Mouse (Mus musculus) spleen, postnatal 10 days (tissue): Measurements from ENCODE around the gene Llcfc1.

Experiments used
- DNase-seq, 2 experiments: peaks; one replicate each; pipeline ENCODE4 v3.0.0; 2021 to 2022; ENCODE audit warnings: low spot score in 2 of 2

The Llcfc1 gene

DNA sequence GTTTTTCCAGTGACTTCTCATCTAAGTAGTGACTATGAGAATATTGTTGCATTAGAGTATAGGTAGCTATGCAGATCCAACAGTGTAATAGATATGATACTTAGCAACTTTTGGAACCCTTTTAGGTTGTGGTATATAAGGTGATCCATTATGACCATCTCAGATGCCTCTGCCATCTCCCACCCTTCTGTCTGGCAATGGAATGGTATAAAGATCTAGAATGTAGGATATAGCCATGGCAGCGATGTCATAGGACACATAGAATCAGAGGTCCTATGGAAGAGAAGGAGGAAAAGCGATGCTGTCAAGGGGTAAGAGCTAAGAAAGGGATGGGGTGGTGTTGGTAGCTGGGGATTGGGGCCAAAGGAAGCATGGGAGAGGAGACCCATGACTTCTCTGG lies at the start of gene Llcfc1:
TSS of gene Llcfc1 (plus strand) at position 301 of the 400 bp plus-strand sequence.
- DNase-seq, result no peak

DNA sequence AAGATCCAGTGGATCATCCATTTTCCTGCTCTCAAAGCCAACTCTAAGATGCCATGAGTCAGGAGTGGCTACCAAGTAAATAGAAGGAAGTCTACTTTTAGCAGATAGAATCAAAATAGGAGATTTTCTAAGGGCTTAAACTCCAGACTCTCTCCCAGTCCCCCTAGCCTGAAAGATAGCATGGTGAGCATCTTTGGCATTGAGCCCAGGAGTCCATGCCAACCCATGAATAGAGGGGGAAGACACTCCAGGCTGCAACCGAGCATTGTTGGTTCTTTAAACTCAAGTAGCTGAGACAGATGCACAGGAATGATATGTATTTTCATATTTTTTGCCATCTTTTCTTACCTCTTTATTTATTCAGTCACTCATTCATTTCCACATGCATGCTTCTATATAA lies 49.0 kb upstream of the Llcfc1 start:
- no peak for DNase-seq

DNA sequence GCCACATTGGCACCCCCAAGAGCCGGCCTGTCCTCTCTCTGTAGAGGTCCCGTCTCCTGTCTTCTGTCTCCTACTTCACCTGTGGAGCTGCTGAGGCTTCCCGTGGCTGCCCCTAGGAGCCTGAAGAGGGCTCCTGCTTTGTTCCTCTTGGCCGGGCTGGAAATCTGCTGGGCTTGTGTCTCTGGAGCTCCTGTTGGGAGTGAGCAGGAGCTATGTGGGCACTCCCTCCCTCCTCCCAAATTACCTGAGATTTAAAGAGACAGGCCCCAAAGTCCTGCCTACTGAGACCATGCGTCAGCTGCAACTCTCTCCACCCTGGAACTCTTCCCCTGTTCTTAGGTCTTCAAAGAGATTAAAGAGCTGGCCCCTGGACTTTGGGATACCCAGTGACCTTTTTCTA lies 48.1 kb upstream of the Llcfc1 start, which contains the start of gene Trpv6:
TSS of gene Trpv6 (minus strand) at position 228 of the 400 bp plus-strand sequence.
- DNase-seq, result no peak

DNA sequence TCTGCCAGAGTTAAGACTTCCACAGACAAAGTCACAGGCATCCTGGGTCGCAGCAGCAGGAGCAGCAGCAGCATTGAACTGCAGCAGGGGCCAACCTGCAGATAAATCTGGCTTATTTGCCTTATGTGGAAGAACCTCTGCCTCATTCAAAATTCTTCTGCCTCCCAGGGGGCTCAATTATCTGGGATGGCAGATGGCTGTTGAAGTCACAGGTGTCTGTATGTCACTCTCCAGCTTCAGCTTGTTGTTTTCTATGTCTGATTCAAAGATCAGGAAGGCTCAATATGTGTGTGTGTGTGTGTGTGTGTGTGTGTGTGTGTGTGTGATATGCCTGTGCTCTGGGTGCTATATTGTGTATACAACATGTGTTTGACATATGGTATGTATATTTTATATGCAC lies 46.8 kb upstream of the Llcfc1 start:
- no peak for DNase-seq

DNA sequence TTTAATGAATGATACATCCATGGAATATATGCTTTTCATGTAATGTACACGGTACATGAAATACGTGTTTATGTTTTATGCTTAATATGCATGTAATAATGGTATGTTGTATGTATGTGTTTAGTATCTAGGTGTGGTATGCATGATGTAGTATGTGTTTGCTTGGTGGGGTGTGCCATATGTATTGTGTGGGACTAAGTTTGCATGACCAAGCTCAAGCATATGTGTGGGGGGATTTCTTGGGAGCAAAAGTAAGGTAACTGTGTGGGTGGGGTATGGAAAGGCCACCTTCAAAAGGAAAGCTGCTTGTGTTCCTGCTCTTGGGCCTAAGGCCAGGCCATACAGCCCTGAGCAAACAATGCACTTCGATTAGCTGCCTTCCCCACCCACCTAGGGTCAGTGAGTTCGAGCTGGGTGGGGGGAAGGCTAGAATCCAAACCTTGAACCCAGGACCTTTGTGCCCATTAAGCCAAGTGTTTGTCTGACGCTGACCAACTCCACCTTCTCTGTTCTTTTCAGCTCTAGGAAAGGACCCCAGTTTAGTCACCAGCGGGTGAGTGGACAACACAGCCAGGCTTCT lies 46.2 kb upstream of the Llcfc1 start:
- DNase-seq, result no peak

DNA sequence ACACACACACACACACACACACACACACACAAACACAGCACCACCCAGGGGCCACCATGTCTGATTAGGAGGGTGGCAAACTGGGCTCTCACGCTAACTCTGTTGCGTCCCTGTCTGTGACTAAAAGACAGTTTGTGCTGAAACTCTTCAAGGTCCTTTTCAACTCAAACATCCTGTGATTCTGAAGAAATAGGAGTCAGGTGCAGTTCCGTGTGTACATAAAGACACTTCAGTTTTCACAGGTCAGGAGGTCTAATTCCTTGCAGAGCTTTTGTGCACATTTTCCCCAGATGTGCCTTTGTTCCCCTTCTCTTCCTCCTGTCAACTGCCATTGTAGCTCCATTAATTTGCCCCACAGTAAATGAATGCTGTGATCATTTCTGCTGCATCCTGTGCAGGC lies 43.8 kb upstream of the Llcfc1 start:
- DNase-seq, result no peak

DNA sequence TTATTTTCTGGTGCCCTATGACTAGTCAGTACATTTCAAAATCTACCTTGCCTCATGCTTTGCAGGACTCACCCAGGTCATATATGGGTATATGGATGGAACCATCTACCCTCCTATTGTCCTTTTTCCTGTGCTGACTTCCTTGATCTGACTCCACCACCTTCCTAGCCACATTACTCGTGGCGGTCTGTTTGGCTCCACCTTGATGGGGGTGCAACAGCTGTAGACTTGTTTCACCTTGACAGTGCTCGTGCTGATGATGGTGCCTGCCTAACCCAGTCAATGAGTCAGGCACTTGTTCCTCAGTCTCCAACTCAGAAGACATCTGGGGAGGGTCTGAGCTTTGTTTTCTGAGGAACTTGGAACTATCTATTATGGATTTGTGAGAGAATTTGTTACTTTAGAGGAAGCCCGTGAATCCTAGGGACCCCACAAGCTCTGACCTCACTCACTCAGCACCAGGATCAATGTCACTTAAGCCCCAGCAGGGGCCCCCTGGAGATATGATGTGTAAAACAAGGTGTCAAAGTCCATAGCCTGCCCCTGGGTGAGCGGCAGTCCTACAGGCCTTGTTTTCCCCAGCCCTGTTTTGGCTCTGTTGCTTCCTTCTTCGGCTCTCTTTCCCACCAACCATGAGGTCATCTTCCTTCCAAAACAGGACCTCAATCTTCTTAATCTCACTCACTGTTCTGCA lies 42.9 kb upstream of the Llcfc1 start:
- no peak for DNase-seq

DNA sequence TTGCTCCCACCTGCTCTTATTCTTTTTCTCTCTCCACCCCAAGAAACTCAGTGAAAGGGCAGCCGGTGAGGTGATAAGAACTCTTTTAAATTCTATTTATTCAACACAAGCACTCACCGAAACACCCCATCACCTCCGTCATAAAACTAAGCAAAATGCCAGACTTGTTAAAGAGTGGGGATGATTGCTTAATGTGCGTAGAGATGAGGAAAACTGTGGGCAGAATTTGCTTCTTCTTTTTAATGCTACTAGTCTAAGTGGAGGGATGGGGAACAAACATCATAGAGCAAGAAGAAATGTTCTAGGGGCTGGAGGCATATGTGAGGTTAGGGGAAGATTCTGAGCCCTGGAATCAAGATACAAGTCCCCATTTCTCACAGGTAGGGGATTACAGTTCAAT lies 41.5 kb upstream of the Llcfc1 start:
- DNase-seq, result no peak

DNA sequence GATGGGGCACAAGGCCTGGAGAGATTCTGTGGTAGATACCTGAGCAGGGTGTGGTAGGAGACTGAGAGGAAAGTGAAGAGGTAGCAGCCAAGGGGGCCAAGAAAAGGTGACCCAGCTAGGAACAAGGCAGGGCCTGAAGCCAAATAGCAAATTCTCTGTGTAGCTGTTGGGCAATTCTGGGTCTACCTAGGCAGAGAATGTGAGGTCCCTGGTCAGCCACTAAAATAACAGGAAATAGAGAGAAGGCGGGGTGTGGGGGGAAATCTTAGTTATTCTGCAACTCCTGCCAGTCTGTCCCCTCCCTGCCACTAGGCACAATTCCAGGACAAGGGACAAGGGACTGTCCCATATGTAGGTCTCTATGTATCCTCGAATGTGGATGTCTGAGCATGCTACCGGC lies 41.0 kb upstream of the Llcfc1 start:
- DNase-seq, result no peak

DNA sequence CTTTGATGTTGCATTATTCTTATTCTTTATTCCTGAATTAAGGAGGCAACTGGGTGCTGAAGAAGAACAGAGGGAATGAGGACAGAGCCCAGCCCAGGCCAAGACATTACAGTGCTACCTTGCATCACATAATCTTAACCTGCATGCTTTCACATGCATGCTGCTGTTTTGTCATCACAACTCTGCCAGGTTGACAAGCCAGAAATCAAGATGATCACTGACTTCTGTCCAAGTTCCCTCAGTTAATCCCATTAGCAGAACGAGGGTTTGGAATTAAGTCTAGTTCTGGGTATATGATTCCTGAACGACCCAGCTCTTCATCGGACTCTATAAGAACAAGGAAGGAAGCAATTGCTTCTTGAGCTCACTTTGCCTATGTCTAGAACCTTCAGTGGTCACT lies 38.0 kb upstream of the Llcfc1 start:
- no peak for DNase-seq

DNA sequence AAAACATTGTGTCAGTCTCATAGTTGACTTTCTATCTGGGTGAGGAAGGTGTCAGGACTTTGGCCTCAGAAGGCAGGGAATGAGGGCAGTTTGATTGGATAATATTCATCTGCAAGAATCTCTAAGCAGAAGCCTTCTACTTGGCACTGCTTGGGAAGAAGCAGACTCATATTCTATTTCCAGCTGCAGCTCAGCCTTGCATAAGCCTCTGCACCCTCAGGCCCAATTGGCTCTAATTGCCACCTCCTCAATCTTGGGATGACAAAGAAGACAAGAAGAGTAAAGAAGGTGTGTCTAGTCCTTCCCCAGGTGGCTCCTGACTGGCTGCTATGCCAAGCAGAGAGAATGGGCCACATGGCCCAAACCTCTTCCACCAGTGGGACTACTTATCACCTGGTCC lies 37.6 kb upstream of the Llcfc1 start:
- DNase-seq, result no peak

DNA sequence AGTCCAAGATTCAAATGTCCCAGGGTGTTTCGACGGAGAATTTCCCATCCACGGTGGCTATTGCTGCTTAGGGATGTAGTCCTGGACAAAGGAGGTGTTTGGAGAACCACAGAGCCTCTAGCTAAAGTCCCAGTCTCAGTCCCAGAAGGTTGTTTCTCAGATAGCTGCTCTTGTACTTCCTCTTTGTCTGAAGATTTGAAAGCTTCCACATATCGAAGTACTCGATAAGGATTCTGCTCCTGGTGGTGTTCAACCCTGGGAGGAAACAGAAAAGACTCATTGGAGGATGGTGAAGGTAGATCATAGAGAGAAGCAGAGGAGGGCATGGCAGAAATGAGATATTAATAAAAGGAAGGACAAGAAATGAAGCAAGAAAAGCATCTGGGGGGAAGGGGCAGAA lies 31.1 kb upstream of the Llcfc1 start:
- no peak for DNase-seq

DNA sequence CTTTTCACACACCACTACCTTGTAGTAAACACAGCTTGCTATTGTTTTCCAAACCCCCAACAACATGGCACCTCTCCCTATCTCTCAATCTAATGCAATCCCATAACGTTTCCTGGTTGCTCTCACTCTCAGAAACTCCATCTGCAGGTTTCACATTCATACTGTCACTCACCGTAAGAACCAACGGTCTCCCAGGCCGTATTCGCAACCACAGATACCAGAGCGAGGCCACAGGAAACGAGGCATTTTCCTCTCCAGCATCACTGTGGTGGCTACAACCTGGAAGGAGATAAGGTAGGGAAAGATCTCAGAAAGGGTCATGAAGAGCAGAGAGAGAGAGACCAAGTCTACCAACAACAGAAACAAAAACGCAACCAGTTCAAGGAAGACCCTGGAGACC lies 29.6 kb upstream of the Llcfc1 start:
- DNase-seq, result no peak

DNA sequence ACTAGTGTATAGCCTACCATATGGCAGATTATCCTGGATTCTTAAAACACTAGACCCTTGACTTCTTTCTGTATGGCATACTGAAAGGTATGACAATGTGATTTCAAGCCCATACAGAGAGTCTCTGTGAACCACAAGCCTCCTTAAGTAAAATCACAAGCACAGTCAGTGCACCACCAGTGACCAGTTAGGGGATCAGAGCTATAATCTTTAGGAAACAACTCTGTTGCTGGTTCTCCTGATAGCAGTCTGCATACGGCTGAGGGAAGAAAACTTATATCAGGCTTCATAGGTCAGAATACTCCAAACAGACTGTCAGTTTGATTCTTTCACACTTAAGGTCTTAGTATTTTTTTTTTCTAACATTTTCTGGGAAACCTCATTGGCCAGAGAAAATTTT lies 25.7 kb upstream of the Llcfc1 start:
- no peak for DNase-seq

DNA sequence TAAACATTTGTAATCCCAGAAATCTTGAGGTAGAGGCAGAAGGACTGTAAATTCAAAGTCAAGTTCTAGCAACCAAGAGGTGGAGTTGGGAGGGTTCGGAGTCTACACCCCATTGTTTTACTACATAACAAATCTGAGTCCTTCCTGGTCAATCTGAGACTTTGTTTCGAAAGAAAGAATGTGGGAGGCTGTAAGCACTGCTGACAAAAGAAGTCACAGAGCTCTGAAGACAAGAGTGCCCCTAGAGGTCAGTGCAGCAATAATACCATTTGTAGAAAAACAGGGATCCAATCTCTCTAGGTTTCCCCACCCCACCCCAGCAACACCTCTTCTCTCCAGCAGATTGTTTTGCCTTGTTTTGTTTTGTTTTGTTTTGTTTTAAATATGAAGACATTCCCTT lies 21.9 kb upstream of the Llcfc1 start:
- DNase-seq, result no peak

DNA sequence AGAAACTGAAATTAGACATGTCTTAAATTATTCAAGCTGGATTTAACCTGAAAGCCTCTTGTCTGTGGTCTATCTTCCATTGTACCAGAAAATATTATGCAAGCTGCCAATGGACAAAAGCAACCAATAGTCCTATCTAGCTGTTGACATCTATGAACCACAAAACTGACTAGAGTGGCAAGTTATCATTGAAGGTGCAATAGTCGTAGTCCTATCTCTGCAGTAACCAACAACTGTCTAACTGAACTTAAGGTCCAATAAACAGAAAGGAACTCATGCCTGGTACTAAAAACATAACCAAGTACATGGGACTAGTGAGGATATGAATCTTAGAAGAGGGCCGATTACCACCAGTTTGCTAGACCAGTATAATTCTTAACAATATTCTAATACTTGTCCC lies 7.7 kb upstream of the Llcfc1 start:
- DNase-seq, result no peak

DNA sequence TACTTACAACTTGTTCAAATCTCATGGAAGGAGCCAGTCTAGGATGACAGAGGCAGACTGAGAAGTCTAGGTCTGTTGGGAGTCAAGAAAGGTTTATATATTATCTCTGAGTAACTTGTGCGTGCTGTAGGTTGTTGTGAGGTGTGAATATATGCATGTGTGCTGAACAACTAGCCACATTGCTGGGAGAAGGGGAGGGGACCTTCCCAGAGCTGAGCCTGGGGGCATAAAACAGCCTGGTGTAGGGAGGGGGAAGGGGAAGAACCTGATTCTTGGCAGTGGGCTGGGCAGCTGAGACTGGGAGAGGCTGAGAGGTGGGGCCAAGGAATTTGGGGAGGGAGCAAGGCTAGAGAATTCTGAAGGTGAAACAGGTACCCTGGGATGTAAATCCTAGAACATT lies 3.6 kb upstream of the Llcfc1 start, which contains the start of gene Trpv5:
TSS of gene Trpv5 (minus strand) at position 101 of the 400 bp plus-strand sequence.
- DNase-seq, result no peak

DNA sequence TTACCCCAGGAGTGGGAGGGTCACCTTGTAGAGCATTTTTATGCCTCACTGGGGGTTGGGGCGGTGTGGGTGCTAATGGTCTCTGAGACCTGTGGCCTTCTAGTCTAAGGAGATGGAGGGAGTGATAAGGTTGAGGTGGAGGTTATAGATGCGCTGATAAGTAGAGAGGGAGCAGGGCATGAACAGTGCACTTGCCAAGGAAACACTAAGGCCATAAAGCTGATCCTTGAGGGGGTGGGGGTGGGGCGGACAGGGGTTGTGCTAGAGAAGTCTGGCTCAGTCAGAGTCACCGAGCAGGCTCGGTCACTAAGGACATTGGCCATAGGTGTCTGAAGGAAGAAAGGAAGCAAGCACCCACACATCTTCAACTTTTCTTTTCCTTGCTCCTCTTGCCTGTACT lies 2.6 kb upstream of the Llcfc1 start:
- no peak for DNase-seq

DNA sequence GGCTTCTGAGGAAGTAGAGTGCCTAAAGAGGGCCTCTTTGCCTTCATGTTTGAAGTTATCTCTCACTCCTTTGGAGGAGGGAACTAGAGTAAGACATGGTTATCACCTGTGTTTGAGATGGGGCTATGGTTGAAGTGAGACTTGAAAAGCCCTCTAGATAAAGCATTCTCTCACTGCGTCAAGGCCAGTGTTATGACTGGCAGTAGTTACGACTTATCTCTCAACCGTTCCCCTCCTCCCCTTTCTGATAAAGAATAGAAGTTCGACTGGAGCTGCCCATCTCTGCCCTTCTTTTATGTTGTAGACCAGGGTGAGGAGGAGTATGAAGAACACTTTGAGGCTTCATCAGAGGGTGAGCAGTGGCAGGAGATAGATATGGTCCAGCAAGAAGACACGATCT lies 680 bp downstream of the Llcfc1 start:
- DNase-seq, result no peak

DNA sequence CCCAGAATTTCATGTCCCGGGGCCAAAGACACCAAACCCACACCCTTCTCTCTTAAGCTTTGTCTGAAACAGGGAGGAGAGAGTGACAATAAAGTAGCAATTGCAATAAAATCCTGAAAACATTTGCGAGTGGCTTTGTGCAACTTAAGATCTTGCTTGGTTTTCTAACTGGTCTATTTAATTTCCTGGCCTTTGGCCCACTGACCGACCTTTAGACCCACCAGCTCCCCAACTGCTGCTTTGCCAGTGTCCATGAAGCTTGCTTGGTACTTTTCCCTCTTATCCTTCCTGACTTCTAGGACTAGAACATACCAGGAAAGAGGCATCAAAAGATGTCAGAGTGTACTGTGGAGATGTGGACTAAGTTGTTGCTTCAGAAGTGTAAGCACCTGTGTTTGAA lies 1.4 kb downstream of the Llcfc1 start:
- no peak for DNase-seq

DNA sequence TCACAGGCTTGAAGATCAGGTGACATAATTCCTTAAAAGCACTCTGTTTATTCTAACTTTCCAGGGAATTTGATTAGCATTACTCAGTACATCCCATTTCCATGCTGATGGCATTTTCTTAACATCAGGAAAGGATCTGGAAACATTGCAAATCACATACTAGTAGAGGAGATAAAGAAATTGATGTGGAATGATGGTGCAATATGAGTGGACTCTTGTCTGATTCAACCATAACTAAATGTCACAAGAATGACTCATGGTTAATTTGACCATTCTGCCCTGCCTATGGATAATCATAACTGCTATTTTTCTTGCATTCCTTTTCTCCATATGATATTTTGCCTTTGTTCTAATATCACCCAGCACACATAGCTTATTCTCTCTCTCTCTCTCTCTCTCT lies 8.0 kb downstream of the Llcfc1 start:
- no peak for DNase-seq

DNA sequence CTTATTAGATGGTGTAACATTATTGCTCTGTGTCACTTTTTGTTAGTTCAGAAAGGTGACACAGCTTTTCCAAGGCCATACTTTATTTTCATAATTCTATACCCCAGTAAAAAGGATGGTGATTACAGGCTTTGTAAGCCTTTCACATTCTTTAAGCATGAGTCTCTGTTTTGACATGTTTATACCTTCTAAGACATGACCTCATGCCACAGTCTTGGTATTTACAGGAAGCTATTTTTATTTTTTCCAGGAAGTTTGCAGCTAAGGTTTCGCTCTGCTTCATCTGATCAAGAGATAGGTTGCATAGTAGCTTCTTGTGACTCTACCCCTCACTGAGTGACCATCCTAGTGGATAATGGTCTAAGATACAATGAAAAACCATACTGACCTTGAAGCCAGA lies 10.2 kb downstream of the Llcfc1 start:
- DNase-seq, result no peak

DNA sequence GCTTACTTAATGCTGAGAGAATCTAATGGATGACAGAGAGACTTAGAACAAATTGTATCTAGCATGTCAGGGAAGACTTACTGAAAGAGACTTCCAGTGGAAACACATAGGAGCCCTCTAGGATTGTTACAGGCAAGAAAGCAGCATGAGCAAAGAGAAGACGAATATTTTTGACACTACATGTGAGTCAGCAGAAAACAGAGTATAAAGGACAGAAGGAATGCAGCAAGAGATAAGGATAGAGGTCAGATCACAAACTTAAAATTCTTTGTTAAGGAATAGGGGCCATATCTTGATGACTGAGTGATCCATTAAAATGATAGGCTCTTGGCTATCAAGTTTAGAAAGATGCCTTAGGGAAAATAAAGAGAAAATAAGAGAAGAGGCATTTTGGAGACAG lies 17.0 kb downstream of the Llcfc1 start:
- DNase-seq, result no peak

DNA sequence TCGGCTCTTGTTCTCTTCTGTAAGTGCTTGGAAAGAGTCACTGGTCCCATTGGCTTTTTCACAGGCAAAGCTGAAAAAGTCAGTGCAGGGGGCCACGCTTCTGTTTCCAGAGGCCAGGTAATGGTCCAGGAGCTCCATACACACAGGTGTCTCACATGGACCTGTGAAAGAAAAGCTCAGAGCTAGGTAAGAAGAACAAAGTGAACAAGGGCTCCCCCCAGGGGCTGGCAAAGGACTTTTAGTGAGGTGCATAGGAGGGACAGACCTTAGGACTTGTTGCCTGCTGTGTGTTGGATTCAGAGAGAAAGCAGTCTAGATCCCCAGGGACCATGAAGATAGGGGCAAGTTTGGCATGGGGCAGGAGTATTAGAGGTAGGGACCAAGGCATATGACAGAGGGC lies 18.7 kb downstream of the Llcfc1 start:
- DNase-seq, result peak; percentile 75 to 83
